Mouse (Mus musculus): ENCODE data around the gene Cdnf. TPM values are rescaled to one million over a fixed set of nuclear protein-coding genes. Genes with fewer than 3 reads are reported as not detected.

Gene Cdnf
- polyA plus RNA-seq, 1 experiment from 2014 or later: 0.40 TPM

- WGBS (ENCODE audit: insufficient replicate concordance): 47% methylated on average over 9 of the region's 9 CpGs
- DNase-seq: no peak
- H3K4me2 ChIP-seq (ENCODE audit: low read depth, low read length): peak overlapping the region; percentile 4; the same call in 1 of the 2 replicates
- H3K4me1 ChIP-seq (ENCODE audit: insufficient read depth): peaks cover 6% of the 10 kb centered on the region; the same call in 1 of the 2 replicates
- 0 out of 2 replicates have a peak, but pooled peaks have one; percentile 15 for ATAC-seq
- H3K27ac ChIP-seq (ENCODE audit: low read depth): no peak overlapping the region
- no peak overlapping the region for H3K9ac ChIP-seq (replicated peaks)
- no peaks in the 10 kb centered on the region for H3K9me3 ChIP-seq (ENCODE audit: low read length)
- no peak overlapping the region for H3K4me3 ChIP-seq (ENCODE audit: low read depth, low read length)
- H3K27me3 ChIP-seq (ENCODE audit: insufficient read depth, low read length): no peaks in the 10 kb centered on the region
- TF ChIP-seq CTCF (IDR thresholded peaks at IDR 0.05; ENCODE audit: low read depth): no peak
- TF ChIP-seq EP300 (IDR thresholded peaks at IDR 0.05; ENCODE audit: low read depth): no peak
- H3K36me3 ChIP-seq (replicated peaks; ENCODE audit: insufficient read depth, low read length): no peaks in the 10 kb centered on the region
Measured at GRCm38 (mm10) chr2:3541307-3542079, 28.7 kb downstream of the Cdnf start.

- H3K4me1 ChIP-seq (ENCODE audit: insufficient read depth): peaks cover 6% of the 10 kb centered on the region; the same call in 1 of the 2 replicates
- no peak overlapping the region for H3K9ac ChIP-seq (replicated peaks)
- H3K4me3 ChIP-seq (ENCODE audit: low read depth, low read length): no peak overlapping the region
- DNase-seq: no peak
- H3K9me3 ChIP-seq (ENCODE audit: low read length): no peaks in the 10 kb centered on the region
- no peaks in the 10 kb centered on the region for H3K36me3 ChIP-seq (replicated peaks; ENCODE audit: insufficient read depth, low read length)
- no peak overlapping the region for H3K27ac ChIP-seq (ENCODE audit: low read depth)
- H3K4me2 ChIP-seq (ENCODE audit: low read depth, low read length): no peak overlapping the region
- WGBS (ENCODE audit: insufficient replicate concordance): 42% methylated on average over 2 of the region's 2 CpGs
- ATAC-seq: peak; percentile 23; the same call in 1 of the 2 replicates
- TF ChIP-seq CTCF (IDR thresholded peaks at IDR 0.05; ENCODE audit: low read depth) (no peak), EP300 (IDR thresholded peaks at IDR 0.05; ENCODE audit: low read depth) (0 out of 2 replicates have a peak, but pooled peaks have one; percentile 30)
- no peaks in the 10 kb centered on the region for H3K27me3 ChIP-seq (ENCODE audit: insufficient read depth, low read length)
Measured at GRCm38 (mm10) chr2:3546055-3546454, 33.2 kb downstream of the Cdnf start.

GRCm38 (mm10) chr2:3546588-3546987 is 33.8 kb downstream of the Cdnf start:
- TF ChIP-seq EP300 (IDR thresholded peaks at IDR 0.05; ENCODE audit: low read depth): no peak
- TF ChIP-seq CTCF (IDR thresholded peaks at IDR 0.05; ENCODE audit: low read depth): peak; percentile 87
- ATAC-seq (peak; percentile 56; the same call in 1 of the 2 replicates), DNase-seq (peak; percentile 56)
- H3K36me3 ChIP-seq (replicated peaks; ENCODE audit: insufficient read depth, low read length): no peaks in the 10 kb centered on the region
- no peak overlapping the region for H3K27ac ChIP-seq (ENCODE audit: low read depth)
- no peaks in the 10 kb centered on the region for H3K9me3 ChIP-seq (ENCODE audit: low read length)
- WGBS (ENCODE audit: insufficient replicate concordance): 4% methylated on average over 4 of the region's 4 CpGs
- H3K4me2 ChIP-seq (ENCODE audit: low read depth, low read length): no peak overlapping the region
- peaks cover 6% of the 10 kb centered on the region; the same call in 1 of the 2 replicates for H3K4me1 ChIP-seq (ENCODE audit: insufficient read depth)
- H3K4me3 ChIP-seq (ENCODE audit: low read depth, low read length): no peak overlapping the region
- H3K9ac ChIP-seq (replicated peaks): no peak overlapping the region
- H3K27me3 ChIP-seq (ENCODE audit: insufficient read depth, low read length): no peaks in the 10 kb centered on the region

GRCm38 (mm10) chr2:3570186-3570585 is 57.4 kb downstream of the Cdnf start, which contains the start of gene Fam107b:
TSS of gene Fam107b (plus strand) at chr2:3570488.
- ATAC-seq (no peak), DNase-seq (no peak)
- Histone ChIP-seq H3K36me3 (replicated peaks; ENCODE audit: insufficient read depth, low read length) (no peaks in the 10 kb centered on the region), H3K4me2 (ENCODE audit: low read depth, low read length) (no peak within 1 kb of the TSS), H3K9ac (replicated peaks) (no peak within 1 kb of the TSS), H3K4me1 (ENCODE audit: insufficient read depth) (no peaks in the 10 kb centered on the region), H3K27ac (ENCODE audit: low read depth) (no peak within 1 kb of the TSS), H3K27me3 (ENCODE audit: insufficient read depth, low read length) (no peaks in the 10 kb centered on the region), H3K9me3 (ENCODE audit: low read length) (no peaks in the 10 kb centered on the region), H3K4me3 (ENCODE audit: low read depth, low read length) (no peak within 1 kb of the TSS)
- no peak for TF ChIP-seq EP300 (IDR thresholded peaks at IDR 0.05; ENCODE audit: low read depth)
- no peak for TF ChIP-seq CTCF (IDR thresholded peaks at IDR 0.05; ENCODE audit: low read depth)
- 75% methylated on average over 12 of the region's 12 CpGs for WGBS (ENCODE audit: insufficient replicate concordance)

GRCm38 (mm10) chr2:3570606-3571005 is 57.8 kb downstream of the Cdnf start:
- WGBS (ENCODE audit: insufficient replicate concordance): 73% methylated on average over 11 of the region's 11 CpGs
- H3K27me3 ChIP-seq (ENCODE audit: insufficient read depth, low read length): no peaks in the 10 kb centered on the region
- no peaks in the 10 kb centered on the region for H3K36me3 ChIP-seq (replicated peaks; ENCODE audit: insufficient read depth, low read length)
- H3K4me3 ChIP-seq (ENCODE audit: low read depth, low read length): no peak overlapping the region
- ATAC-seq (no peak), DNase-seq (no peak)
- TF ChIP-seq EP300 (IDR thresholded peaks at IDR 0.05; ENCODE audit: low read depth): no peak
- no peak for TF ChIP-seq CTCF (IDR thresholded peaks at IDR 0.05; ENCODE audit: low read depth)
- H3K27ac ChIP-seq (ENCODE audit: low read depth): no peak overlapping the region
- no peak overlapping the region for H3K4me2 ChIP-seq (ENCODE audit: low read depth, low read length)
- H3K4me1 ChIP-seq (ENCODE audit: insufficient read depth): no peaks in the 10 kb centered on the region
- no peaks in the 10 kb centered on the region for H3K9me3 ChIP-seq (ENCODE audit: low read length)
- no peak overlapping the region for H3K9ac ChIP-seq (replicated peaks)

GRCm38 (mm10) chr2:3573883-3574282 is 61.1 kb downstream of the Cdnf start:
- no peak overlapping the region for H3K27ac ChIP-seq (ENCODE audit: low read depth)
- 47% methylated on average over 7 of the region's 7 CpGs for WGBS (ENCODE audit: insufficient replicate concordance)

More at GRCm38 (mm10) chr2:3573883-3574282, 61.1 kb downstream of the Cdnf start:
- Histone ChIP-seq H3K4me1 (ENCODE audit: insufficient read depth) (no peaks in the 10 kb centered on the region), H3K9me3 (ENCODE audit: low read length) (no peaks in the 10 kb centered on the region), H3K27me3 (ENCODE audit: insufficient read depth, low read length) (no peaks in the 10 kb centered on the region), H3K4me2 (ENCODE audit: low read depth, low read length) (no peak overlapping the region), H3K9ac (replicated peaks) (no peak overlapping the region), H3K36me3 (replicated peaks; ENCODE audit: insufficient read depth, low read length) (no peaks in the 10 kb centered on the region), H3K4me3 (ENCODE audit: low read depth, low read length) (no peak overlapping the region)
- no peak for ATAC-seq
- no peak for DNase-seq
- TF ChIP-seq CTCF (IDR thresholded peaks at IDR 0.05; ENCODE audit: low read depth) (no peak), EP300 (IDR thresholded peaks at IDR 0.05; ENCODE audit: low read depth) (no peak)
